Mouse (Mus musculus) retina, postnatal 7 days (tissue): ENCODE data around the gene 9130213A22Rik.

Experiments
- DNase-seq: peaks from one replicate; pipeline ENCODE4 v3.0.0-alpha.2; 2012; ENCODE audit warnings: low read depth, low spot score

The 9130213A22Rik gene

GRCm38 (mm10) chr11:69123693-69124497 is 1.5 kb upstream of the 9130213A22Rik start:
- DNase-seq = peak; percentile 75

GRCm38 (mm10) chr11:69123056-69123692 is 785 bp upstream of the 9130213A22Rik start:
- DNase-seq = peak; percentile 85

- no peak for DNase-seq
Observed at GRCm38 (mm10) chr11:69121741-69122335, 551 bp downstream of the 9130213A22Rik start.

- DNase-seq = no peak
Observed at GRCm38 (mm10) chr11:69121001-69121740, 1.2 kb downstream of the 9130213A22Rik start.

GRCm38 (mm10) chr11:69120221-69121000 is 2.0 kb downstream of the 9130213A22Rik start, which contains the start of gene Hes7:
Gene Hes7, plus strand, starts transcription at chr11:69120404.
- no peak for DNase-seq

- no peak for DNase-seq
Observed at GRCm38 (mm10) chr11:69119446-69120155, 2.8 kb downstream of the 9130213A22Rik start.

GRCm38 (mm10) chr11:69118765-69119164 is 3.6 kb downstream of the 9130213A22Rik start:
- peak; percentile 91 for DNase-seq

GRCm38 (mm10) chr11:69117737-69118695 is 4.4 kb downstream of the 9130213A22Rik start:
- no peak for DNase-seq

GRCm38 (mm10) chr11:69116843-69117242 is 5.5 kb downstream of the 9130213A22Rik start:
- no peak for DNase-seq

- no peak for DNase-seq
Observed at GRCm38 (mm10) chr11:69114621-69115020, 7.8 kb downstream of the 9130213A22Rik start.

- DNase-seq = no peak
Observed at GRCm38 (mm10) chr11:69114018-69114417, 8.4 kb downstream of the 9130213A22Rik start.

- no peak for DNase-seq
Observed at GRCm38 (mm10) chr11:69111865-69112264, 10.5 kb downstream of the 9130213A22Rik start.

- no peak for DNase-seq
Observed at GRCm38 (mm10) chr11:69111051-69111810, 11.2 kb downstream of the 9130213A22Rik start.

- DNase-seq = peak; percentile 84
Observed at GRCm38 (mm10) chr11:69110319-69111046, 11.9 kb downstream of the 9130213A22Rik start.

- DNase-seq = no peak
Observed at GRCm38 (mm10) chr11:69109032-69109900, 13.1 kb downstream of the 9130213A22Rik start.

- no peak for DNase-seq
Observed at GRCm38 (mm10) chr11:69108223-69108622, 14.2 kb downstream of the 9130213A22Rik start.

GRCm38 (mm10) chr11:69107676-69108075 is 14.7 kb downstream of the 9130213A22Rik start:
- no peak for DNase-seq
